Mouse (Mus musculus): ENCODE data around the gene Neil1. TPM values are rescaled to one million over a fixed set of nuclear protein-coding genes. Genes with fewer than 3 reads are reported as not detected.

Neil1 gene
- 12.9 and 14.3 TPM in 2 replicates for polyA plus RNA-seq (2012; ENCODE audit: low replicate concordance)

GRCm38 (mm10) chr9:57148144-57148878 lies at the start of gene Neil1:
Gene Neil1, minus strand, starts transcription at chr9:57148305.

GRCm38 (mm10) chr9:57158013-57158470 lies 9.9 kb upstream of the Neil1 start, which contains the start of gene Commd4:
Gene Commd4, minus strand, starts transcription at chr9:57158331.

GRCm38 (mm10) chr9:57130577-57131433 lies 17.3 kb downstream of the Neil1 start, which contains the start of gene Man2c1:
Gene Man2c1, plus strand, starts transcription at chr9:57130690.

Other genes starting within 250 kb of the Neil1 start
- 4.0 and 5.2 TPM in 2 replicates for gene Snx33, start 219.9 kb downstream of the Neil1 start, polyA plus RNA-seq (2012; ENCODE audit: low replicate concordance)
- gene Imp3, start 210.8 kb downstream of the Neil1 start, polyA plus RNA-seq (2012; ENCODE audit: low replicate concordance): 117 and 137 TPM in 2 replicates
- 0.42 and 0.92 TPM in 2 replicates for gene Snupn, start 197.4 kb downstream of the Neil1 start, polyA plus RNA-seq (2012; ENCODE audit: low replicate concordance)
- 23.1 and 47.6 TPM in 2 replicates for gene Ptpn9, start 153.4 kb downstream of the Neil1 start, polyA plus RNA-seq (2012; ENCODE audit: low replicate concordance)
- gene Sin3a, start 76.3 kb downstream of the Neil1 start, polyA plus RNA-seq (2012; ENCODE audit: low replicate concordance): 12.4 and 39.8 TPM in 2 replicates
- 77.0 and 97.7 TPM in 2 replicates for gene Man2c1, start 17.6 kb downstream of the Neil1 start, polyA plus RNA-seq (2012; ENCODE audit: low replicate concordance)
- gene Commd4, start 10.0 kb upstream of the Neil1 start, polyA plus RNA-seq (2012; ENCODE audit: low replicate concordance): 41.2 and 61.1 TPM in 2 replicates
- not detected in 2 replicates for gene Trcg1, start 88.3 kb upstream of the Neil1 start, polyA plus RNA-seq (2012; ENCODE audit: low replicate concordance)
- gene 1700017B05Rik, start 114.3 kb upstream of the Neil1 start, polyA plus RNA-seq (2012; ENCODE audit: low replicate concordance): 126 and 137 TPM in 2 replicates